Mouse (Mus musculus) hindlimb bud, embryonic 11.5 days (tissue): ENCODE measurements at regions not wholly inside any gene's neighbourhood (a gene's known extent, or its start where the extent isn't known, plus 50 kb on each side); places are given as distances from the start of the nearest gene placed in this dataset.

Source experiments
- DNase-seq: peaks from one replicate; pipeline ENCODE4 v3.0.0-alpha.2; 2012; ENCODE audit warnings: low read depth, low spot score; ENCODE audit errors: extremely low spot score

- no peak for DNase-seq
Measured at GRCm38 (mm10) chr3:135001270-135001669, 172.5 kb downstream of the Tacr3 start.

DNA sequence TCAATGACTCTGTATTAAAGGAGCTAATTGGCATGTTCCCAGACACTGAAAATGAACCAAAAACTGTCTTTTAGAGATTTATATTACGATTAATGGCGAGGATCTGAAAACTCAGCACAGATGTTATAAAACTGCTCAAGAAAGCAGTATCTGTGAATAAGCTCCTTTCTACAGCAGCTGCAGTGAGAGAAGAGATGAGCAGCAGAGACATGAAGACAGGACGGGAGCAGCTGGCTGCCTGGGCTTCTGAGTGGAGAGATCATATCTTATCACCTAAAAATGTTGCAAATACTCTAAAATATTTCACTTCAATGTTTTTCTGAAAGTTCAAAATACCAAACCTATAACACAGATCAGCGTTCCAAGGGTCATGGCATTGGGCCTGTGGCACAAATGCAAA lies 187.0 kb downstream of the Tacr3 start:
- DNase-seq = no peak

DNA sequence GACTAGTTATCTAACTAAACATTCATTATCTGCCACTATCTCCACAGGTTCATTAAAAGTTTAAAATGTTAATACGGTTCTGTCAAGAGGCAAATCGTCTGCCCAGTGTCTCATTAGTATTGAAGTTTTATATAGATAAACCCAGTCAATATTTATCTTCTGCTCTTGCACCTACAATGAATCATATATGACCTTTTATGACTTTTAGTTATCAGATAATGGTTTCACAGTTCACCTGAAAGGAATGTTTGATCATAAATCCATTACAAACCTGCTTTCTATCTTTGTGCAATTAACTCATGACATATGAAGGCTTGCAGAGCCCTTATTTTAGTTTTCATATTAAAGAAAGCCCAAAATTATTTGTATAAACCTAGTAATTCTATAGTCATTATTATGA lies 188.0 kb upstream of the Cenpe start:
- DNase-seq = no peak

DNA sequence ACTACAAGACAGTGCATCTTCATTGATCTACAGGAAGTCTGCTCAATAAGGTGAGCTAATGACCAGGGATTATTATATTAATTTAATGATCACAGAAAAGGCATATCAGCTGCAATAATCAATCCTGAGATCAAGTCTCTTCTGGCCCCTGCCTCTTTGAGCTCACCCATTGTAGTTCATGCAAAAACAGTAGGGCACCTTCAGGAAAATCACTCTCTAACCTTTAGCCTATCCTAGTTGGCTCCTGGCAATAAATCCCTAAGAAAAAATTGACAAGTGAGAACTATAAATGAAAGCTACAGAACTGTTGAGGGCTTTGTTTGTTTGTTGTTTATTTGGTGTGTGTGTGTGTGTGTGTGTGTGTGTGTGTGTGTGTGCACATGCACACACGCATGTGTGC lies 187.5 kb upstream of the Cenpe start:
- DNase-seq = no peak

DNA sequence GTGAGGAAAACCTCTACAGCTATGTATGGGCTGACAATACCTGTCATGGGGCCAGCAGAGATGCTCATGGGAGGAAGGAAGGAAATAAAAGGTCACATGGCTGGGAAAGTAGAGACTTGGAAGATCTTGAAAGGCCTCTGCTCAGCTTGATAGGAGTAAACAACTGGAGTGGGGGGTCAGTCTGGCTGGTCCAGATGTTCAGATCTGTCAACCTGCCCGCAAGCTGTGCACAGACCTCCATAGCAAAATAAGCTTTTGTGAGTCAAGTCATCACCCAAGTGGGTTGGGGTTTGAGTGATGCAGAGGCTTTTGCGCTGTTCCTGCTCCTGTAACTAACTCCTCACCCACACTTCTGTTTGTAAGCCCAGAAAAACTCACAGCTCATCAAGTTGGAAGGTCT lies 179.9 kb upstream of the Cenpe start:
- no peak for DNase-seq

DNA sequence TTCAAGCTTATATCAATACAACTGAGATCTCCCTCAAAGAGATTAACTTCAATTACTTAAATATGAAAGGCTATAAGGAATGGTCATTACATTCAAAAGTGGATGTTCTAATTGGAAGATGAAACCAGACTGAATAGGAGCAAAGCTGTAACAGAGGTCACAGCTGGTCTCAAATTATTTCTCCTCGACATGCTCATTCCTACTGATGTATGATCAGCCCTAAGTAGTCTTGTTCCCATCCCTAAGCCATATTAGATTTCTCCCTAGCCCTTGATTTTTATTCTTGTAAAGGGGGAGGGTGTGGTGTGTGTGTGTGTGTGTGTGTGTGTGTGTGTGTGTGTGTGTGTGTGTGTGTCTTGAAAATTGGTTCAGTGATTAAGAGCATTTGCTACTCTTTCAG lies 175.0 kb upstream of the Cenpe start:
- no peak for DNase-seq

- DNase-seq = no peak
Measured at GRCm38 (mm10) chr3:135042195-135042594, 170.1 kb upstream of the Cenpe start.

GRCm38 (mm10) chr3:135045769-135046277 lies 166.5 kb upstream of the Cenpe start:
- peak; percentile 58 for DNase-seq

- DNase-seq = no peak
Measured at GRCm38 (mm10) chr3:135091487-135091886, 120.8 kb upstream of the Cenpe start.

DNA sequence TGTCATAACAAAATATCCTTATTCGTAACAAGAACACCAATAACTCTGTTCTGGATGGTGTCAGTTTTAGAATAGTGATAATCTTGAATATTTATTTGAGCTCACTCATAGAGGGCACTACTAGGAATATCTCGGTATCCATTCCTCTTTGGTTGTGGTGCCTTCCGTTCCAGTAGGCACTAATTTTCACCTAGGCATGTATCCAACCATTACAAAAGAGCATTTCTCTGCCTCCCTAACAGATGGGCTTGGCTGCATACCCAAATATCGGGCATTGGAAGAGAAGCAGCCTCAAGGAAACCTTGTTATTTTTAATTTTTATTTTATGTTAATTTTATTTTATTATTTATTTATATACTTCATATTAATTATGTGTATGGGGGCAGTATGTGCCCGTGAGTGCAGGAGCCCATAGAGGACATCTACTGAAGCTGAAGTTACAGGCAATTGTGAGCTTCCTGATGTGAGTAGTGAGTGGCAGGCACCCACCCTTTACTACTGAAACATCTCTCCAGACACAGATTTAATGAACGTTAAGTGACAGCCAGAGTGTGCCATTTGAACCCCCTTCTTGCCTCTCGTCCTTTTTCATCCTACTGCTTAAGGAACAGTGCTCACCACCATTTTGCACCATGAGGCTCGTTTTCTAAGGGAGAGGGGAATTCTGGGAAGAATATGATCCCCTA lies 111.3 kb upstream of the Cenpe start:
- DNase-seq = no peak
